Mouse (Mus musculus): ENCODE measurements at regions not wholly inside any gene's neighbourhood (a gene's known extent, or its start where the extent isn't known, plus 50 kb on each side); places are given as distances from the start of the nearest gene placed in this dataset.

DNA sequence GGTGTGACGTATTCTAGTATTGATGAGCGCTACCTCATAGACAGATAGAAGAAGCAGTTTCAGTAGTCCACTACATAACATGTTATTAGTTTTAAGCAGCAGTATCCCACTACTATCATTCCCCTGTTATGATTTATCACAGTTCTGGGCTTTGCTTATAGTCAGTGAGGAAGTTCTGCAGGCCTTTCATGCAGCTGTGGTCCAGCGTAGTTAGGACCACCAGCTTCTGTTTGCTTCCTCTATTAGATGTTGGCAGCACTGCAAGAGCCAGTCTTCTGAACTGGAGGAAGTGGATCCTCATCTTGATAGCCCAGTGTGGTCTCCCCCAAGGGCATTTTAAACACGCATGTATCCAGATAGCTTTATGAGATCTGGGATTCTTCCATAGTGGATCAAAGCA is 147.4 kb upstream of the Trib2 start:
- Histone ChIP-seq H3K36me3 (ENCODE audit: control insufficient read depth in 1 of 2, insufficient read depth in 2 of 2, low read length in 2 of 2) (no peaks in the 10 kb centered on the region), H3K9ac (ENCODE audit: control insufficient read depth, low read depth, low read length, poor library complexity, severe bottlenecking) (no peak overlapping the region), H3K4me3 (ENCODE audit: control insufficient read depth in 1 of 2, insufficient read depth in 1 of 2, low read depth in 2 of 2, low read length in 2 of 2) (no peak overlapping the region), H3K27me3 (ENCODE audit: control insufficient read depth in 1 of 2, insufficient read depth in 2 of 2, low read length in 2 of 2) (no peaks in the 10 kb centered on the region; a peak in 1 of 4 replicates), H3K27ac (ENCODE audit: control insufficient read depth, low read depth, low read length) (no peak overlapping the region), H3K79me2 (ENCODE audit: control insufficient read depth, insufficient read depth, low read length, poor library complexity) (no peaks in the 10 kb centered on the region), H3K9me3 (replicated peaks; ENCODE audit: insufficient read depth, low read length) (no peaks in the 10 kb centered on the region), H3K4me1 (ENCODE audit: control insufficient read depth in 1 of 2, insufficient read depth in 2 of 2, low read length in 2 of 2) (no peaks in the 10 kb centered on the region; a peak in 1 of 4 replicates)
- DNase-seq (ENCODE audit: low read depth, low spot score): peak; percentile 19
- TF ChIP-seq MAZ (IDR thresholded peaks at IDR 0.05; ENCODE audit: low read depth, low read length) (no peak), EP300 (IDR thresholded peaks at IDR 0.05; ENCODE audit: low read depth in 1 of 2, low read length in 2 of 2) (no peak), TBP (IDR thresholded peaks at IDR 0.05; ENCODE audit: low read depth, low read length) (no peak), MYB (IDR thresholded peaks at IDR 0.05; ENCODE audit: low read depth, low read length) (no peak), TAL1 (IDR thresholded peaks at IDR 0.05; ENCODE audit: low read length) (no peak), SIN3A (IDR thresholded peaks at IDR 0.05; ENCODE audit: low read length) (no peak), CTCF (IDR thresholded peaks at IDR 0.05 in 2 of 3, conservative IDR thresholded peaks at IDR 0.05 in 1 of 3; ENCODE audit: control insufficient read depth in 1 of 3, insufficient read depth in 1 of 3, low read depth in 2 of 3, low read length in 3 of 3, poor library complexity in 1 of 3, severe bottlenecking in 1 of 3) (no peak), POLR2A (IDR thresholded peaks at IDR 0.05; ENCODE audit: control insufficient read depth in 1 of 2, insufficient read depth in 1 of 2, low read depth in 1 of 2, low read length in 2 of 2, poor library complexity in 1 of 2) (no peak), RCOR1 (IDR thresholded peaks at IDR 0.05; ENCODE audit: low read depth, low read length) (no peak), JUND (IDR thresholded peaks at IDR 0.05; ENCODE audit: low read depth, low read length) (no peak), BHLHE40 (IDR thresholded peaks at IDR 0.05; ENCODE audit: borderline replicate concordance, low read depth, low read length) (no peak), ZKSCAN1 (IDR thresholded peaks at IDR 0.05; ENCODE audit: low read depth, low read length) (no peak), UBTF (IDR thresholded peaks at IDR 0.05; ENCODE audit: borderline replicate concordance, insufficient read depth, low read depth, low read length) (no peak), MEF2A (IDR thresholded peaks at IDR 0.05; ENCODE audit: extremely low read depth, insufficient replicate concordance, low read depth, low read length, poor library complexity, severe bottlenecking) (no peak), MYC (IDR thresholded peaks at IDR 0.05; ENCODE audit: low read depth, low read length) (no peak), CHD2 (IDR thresholded peaks at IDR 0.05; ENCODE audit: low read length) (no peak), CHD1 (IDR thresholded peaks at IDR 0.05; ENCODE audit: low read depth, low read length) (no peak), RAD21 (IDR thresholded peaks at IDR 0.05; ENCODE audit: low read depth, low read length) (no peak), HCFC1 (IDR thresholded peaks at IDR 0.05; ENCODE audit: low read depth, low read length) (no peak), USF1 (IDR thresholded peaks at IDR 0.05; ENCODE audit: low read depth, low read length) (no peak)

DNA sequence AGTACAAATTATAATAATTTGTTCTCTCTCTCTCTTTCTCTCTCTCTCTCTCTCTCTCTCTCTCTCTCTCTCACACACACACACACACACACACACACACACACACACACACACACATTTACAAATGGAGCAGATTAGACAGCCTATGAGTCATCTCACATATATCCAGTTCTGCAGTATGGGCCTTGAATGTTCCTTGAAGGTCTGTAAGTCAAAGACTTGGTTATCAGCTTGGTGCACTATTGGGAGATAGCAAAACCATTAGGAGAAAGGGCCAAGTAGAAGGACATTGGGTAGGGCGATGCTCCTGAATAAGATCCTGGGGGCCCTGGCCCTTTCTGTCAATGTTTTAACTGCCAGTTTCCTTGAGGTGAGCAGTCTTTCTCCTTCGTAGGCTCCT is 145.1 kb upstream of the Trib2 start:
- TF ChIP-seq GABPA (IDR thresholded peaks at IDR 0.05; ENCODE audit: low read depth, low read length) (no peak), RCOR1 (IDR thresholded peaks at IDR 0.05; ENCODE audit: low read depth, low read length) (no peak), BHLHE40 (IDR thresholded peaks at IDR 0.05; ENCODE audit: borderline replicate concordance, low read depth, low read length) (no peak)
- Histone ChIP-seq H3K79me2 (ENCODE audit: control insufficient read depth, insufficient read depth, low read length, poor library complexity) (no peaks in the 10 kb centered on the region), H3K27me3 (ENCODE audit: control insufficient read depth in 1 of 2, insufficient read depth in 2 of 2, low read length in 2 of 2) (peaks cover 1 to 3% of the 10 kb centered on the region in 2 experiments; a peak in 3 of 4 replicates), H3K9me3 (replicated peaks; ENCODE audit: insufficient read depth, low read length) (no peaks in the 10 kb centered on the region), H3K9ac (ENCODE audit: control insufficient read depth, low read depth, low read length, poor library complexity, severe bottlenecking) (no peak overlapping the region), H3K4me1 (ENCODE audit: control insufficient read depth in 1 of 2, insufficient read depth in 2 of 2, low read length in 2 of 2) (no peaks in the 10 kb centered on the region), H3K4me3 (ENCODE audit: control insufficient read depth in 1 of 2, insufficient read depth in 1 of 2, low read depth in 2 of 2, low read length in 2 of 2) (no peak overlapping the region), H3K27ac (ENCODE audit: control insufficient read depth, low read depth, low read length) (no peak overlapping the region), H3K36me3 (ENCODE audit: control insufficient read depth in 1 of 2, insufficient read depth in 2 of 2, low read length in 2 of 2) (no peaks in the 10 kb centered on the region)
- DNase-seq (ENCODE audit: low read depth, low spot score): peak; percentile 16

Data from MEL (cell line).